9 mouse cellular contexts compared by ENCODE assay signal in genomic region chr1:134082987-134083516, GRCm38 (mm10). TPM values are rescaled to one million over a fixed set of nuclear protein-coding genes. Genes with fewer than 3 reads are reported as not detected.
DNase-seq lines count a peak whose midpoint lies in the region; ATAC-seq and TF ChIP-seq lines count a peak whose summit lies in the region.
"Had no signal": no experiment of that assay in that cellular context is flagged by ENCODE, and none has a peak within 500 bp of the region (broad histone marks: within the 10 kb centered on the region; RNA-seq: fewer than 3 reads in every experiment).

No protein-coding gene starts in this region.

- 77% methylated on average over 11 of the region's 11 CpGs for WGBS in forebrain, embryonic 10.5 days
- 59% methylated on average over 11 of the region's 11 CpGs for WGBS in forebrain, embryonic 16.5 days
- WGBS in thymus, adult 2 months: 27% methylated on average over 11 of the region's 11 CpGs
- WGBS in olfactory bulb, adult 2 months: 28% methylated on average over 11 of the region's 11 CpGs

- no peaks in the 10 kb centered on the region for H3K36me3 ChIP-seq in forebrain, embryonic 10.5 days (replicated peaks)
- H3K36me3 ChIP-seq in forebrain, embryonic 16.5 days (ENCODE audit: control insufficient read depth, insufficient read depth): no peaks in the 10 kb centered on the region
- no peaks in the 10 kb centered on the region for H3K36me3 ChIP-seq in thymus, adult 2 months (ENCODE audit: control insufficient read depth, insufficient read depth, low read length)
- H3K36me3 ChIP-seq: hindbrain, embryonic 15.5 days had no signal

- ATAC-seq in forebrain, embryonic 16.5 days: no peak
- ATAC-seq in granulocyte monocyte progenitor cell, adult 5-6 weeks (replicated peaks; ENCODE audit: poor library complexity, severe bottlenecking): peak; percentile 30

- no peaks in the 10 kb centered on the region for H3K9me3 ChIP-seq in forebrain, embryonic 10.5 days
- no peaks in the 10 kb centered on the region for H3K9me3 ChIP-seq in forebrain, embryonic 16.5 days (ENCODE audit: control insufficient read depth, low read length)
- H3K9me3 ChIP-seq: hindbrain, embryonic 15.5 days had no signal

- H3K9ac ChIP-seq in forebrain, embryonic 16.5 days (replicated peaks; ENCODE audit: low read depth, low read length): no peak overlapping the region
- H3K9ac ChIP-seq: hindbrain, embryonic 15.5 days had no signal

- TF ChIP-seq POLR2A in thymus, adult 2 months (IDR thresholded peaks at IDR 0.05; ENCODE audit: control insufficient read depth, extremely low read depth, insufficient read depth, low read length, poor library complexity): no peak
- TF ChIP-seq POLR2A in olfactory bulb, adult 2 months (IDR thresholded peaks at IDR 0.05; ENCODE audit: insufficient read depth, low read depth, low read length): no peak

- H3K4me1 ChIP-seq in forebrain, embryonic 10.5 days: peaks cover 50% of the 10 kb centered on the region
- H3K4me1 ChIP-seq in forebrain, embryonic 16.5 days (replicated peaks; ENCODE audit: control insufficient read depth, insufficient read depth, low read length): peaks cover 31% of the 10 kb centered on the region
- H3K4me1 ChIP-seq in thymus, adult 2 months (replicated peaks; ENCODE audit: control insufficient read depth, insufficient read depth, low read length): peaks cover 25% of the 10 kb centered on the region
- H3K4me1 ChIP-seq in olfactory bulb, adult 2 months (ENCODE audit: control insufficient read depth, insufficient read depth, low read length): peaks cover 32% of the 10 kb centered on the region

- peak overlapping the region; percentile 1; the same call in 1 of the 2 replicates for H3K27ac ChIP-seq in forebrain, embryonic 10.5 days
- H3K27ac ChIP-seq in forebrain, embryonic 16.5 days (ENCODE audit: low read length): no peak overlapping the region
- no peak overlapping the region for H3K27ac ChIP-seq in thymus, adult 2 months (ENCODE audit: control insufficient read depth, insufficient read depth, low read length)
- H3K27ac ChIP-seq in olfactory bulb, adult 2 months (ENCODE audit: insufficient read depth, low read depth, low read length): peak overlapping the region; percentile 92
- H3K27ac ChIP-seq: hindbrain, embryonic 15.5 days had no signal

- no peak for DNase-seq in forebrain, embryonic 10.5 days (ENCODE audit: extremely low spot score, low spot score)
- peak; percentile 40 for DNase-seq in thymus, adult 2 months
- DNase-seq in thymus, postnatal 25 days: no peak
- peak; percentile 62 to 69 for DNase-seq in layer of hippocampus, postnatal 36 days
- no peak for DNase-seq in yolk sac, embryonic 10.5 days (ENCODE audit: low spot score)

- H3K4me3 ChIP-seq in forebrain, embryonic 10.5 days: no peak overlapping the region
- H3K4me3 ChIP-seq in forebrain, embryonic 16.5 days (replicated peaks; ENCODE audit: low read length): no peak overlapping the region
- no peak overlapping the region for H3K4me3 ChIP-seq in thymus, adult 2 months (ENCODE audit: control insufficient read depth, insufficient read depth, low read length)
- no peak overlapping the region for H3K4me3 ChIP-seq in olfactory bulb, adult 2 months (ENCODE audit: insufficient read depth, low read depth, low read length)
- H3K4me3 ChIP-seq: hindbrain, embryonic 15.5 days had no signal

- H3K4me2 ChIP-seq in forebrain, embryonic 16.5 days (ENCODE audit: low read length): no peak overlapping the region
- H3K4me2 ChIP-seq: hindbrain, embryonic 15.5 days had no signal

- TF ChIP-seq CTCF in thymus, adult 2 months (IDR thresholded peaks at IDR 0.05; ENCODE audit: borderline replicate concordance, control insufficient read depth, extremely low read depth, insufficient read depth, low read length, poor library complexity): no peak
- TF ChIP-seq CTCF in olfactory bulb, adult 2 months (IDR thresholded peaks at IDR 0.05; ENCODE audit: insufficient read depth, low read depth, low read length): no peak

- H3K27me3 ChIP-seq in forebrain, embryonic 10.5 days (ENCODE audit: poor library complexity, severe bottlenecking): no peaks in the 10 kb centered on the region; the same call in 1 of the 2 replicates
- no peaks in the 10 kb centered on the region for H3K27me3 ChIP-seq in forebrain, embryonic 16.5 days (replicated peaks; ENCODE audit: control insufficient read depth, insufficient read depth, low read length)
- no peaks in the 10 kb centered on the region for H3K27me3 ChIP-seq in thymus, adult 2 months (ENCODE audit: control insufficient read depth, insufficient read depth, low read length)
- H3K27me3 ChIP-seq: hindbrain, embryonic 15.5 days had no signal

RNA-seq across cellular contexts. Expression of gene Btg2, which starts 4.1 kb away (rescaled TPM):
- 64.6 and 68.6 TPM in 2 replicates for polyA plus RNA-seq in forebrain, embryonic 10.5 days (2016; fragmentation: Nextera tagmentation; extraction: Ambion mirVana)
- 56.0 and 66.4 TPM in 2 replicates for polyA plus RNA-seq in forebrain, embryonic 16.5 days (2015; fragmentation: Nextera tagmentation; extraction: Ambion mirVana)
- 432 and 481 TPM in 2 replicates for polyA plus RNA-seq in thymus, adult 2 months (2012; rRNA removed)
- total RNA-seq in granulocyte monocyte progenitor cell, adult 5-6 weeks (2014; fragmentation: Nextera tagmentation): 7.2 and 13.5 TPM in 2 replicates
- 31.3 and 33.7 TPM in 2 replicates for total RNA-seq in granulocyte monocyte progenitor cell, adult 5-6 weeks (2017)
- 10 to 100 TPM; 18.7 to 18.9 TPM for total RNA-seq in layer of hippocampus, postnatal 36 days (2021)
- polyA plus RNA-seq in olfactory bulb, adult 2 months (2012; ENCODE audit: insufficient read depth, insufficient read length, low replicate concordance, missing spikeins): 111 and 168 TPM in 2 replicates

RNA-seq across cellular contexts. Expression of gene Chit1, which starts 28.0 kb away (rescaled TPM):
- polyA plus RNA-seq in forebrain, embryonic 10.5 days (2016; fragmentation: Nextera tagmentation; extraction: Ambion mirVana): not detected in 2 replicates
- 0.14 TPM in 1 of 2 replicates, not detected in the other for polyA plus RNA-seq in forebrain, embryonic 16.5 days (2015; fragmentation: Nextera tagmentation; extraction: Ambion mirVana)
- 0.54 and 0.78 TPM in 2 replicates for polyA plus RNA-seq in thymus, adult 2 months (2012; rRNA removed)
- total RNA-seq in granulocyte monocyte progenitor cell, adult 5-6 weeks (2014; fragmentation: Nextera tagmentation): 0.62 and 1.7 TPM in 2 replicates
- 0.22 and 0.82 TPM in 2 replicates for total RNA-seq in granulocyte monocyte progenitor cell, adult 5-6 weeks (2017)
- not detected for total RNA-seq in layer of hippocampus, postnatal 36 days (2021)
- not detected in 2 replicates for polyA plus RNA-seq in olfactory bulb, adult 2 months (2012; ENCODE audit: insufficient read depth, insufficient read length, low replicate concordance, missing spikeins)

RNA-seq across cellular contexts. Expression of gene Fmod, which starts 46.0 kb away (rescaled TPM):
- 1.3 TPM in 2 replicates for polyA plus RNA-seq in forebrain, embryonic 10.5 days (2016; fragmentation: Nextera tagmentation; extraction: Ambion mirVana)
- polyA plus RNA-seq in forebrain, embryonic 16.5 days (2015; fragmentation: Nextera tagmentation; extraction: Ambion mirVana): 7.8 and 12.6 TPM in 2 replicates
- polyA plus RNA-seq in thymus, adult 2 months (2012; rRNA removed): 3.5 and 4.4 TPM in 2 replicates
- total RNA-seq in granulocyte monocyte progenitor cell, adult 5-6 weeks (2014; fragmentation: Nextera tagmentation): not detected in 2 replicates
- total RNA-seq in granulocyte monocyte progenitor cell, adult 5-6 weeks (2017): not detected in 2 replicates
- total RNA-seq in layer of hippocampus, postnatal 36 days (2021): 1 to 10 TPM; 4.0 to 7.8 TPM
- not detected in 2 replicates for polyA plus RNA-seq in olfactory bulb, adult 2 months (2012; ENCODE audit: insufficient read depth, insufficient read length, low replicate concordance, missing spikeins)

Comparison
In these comparisons a context has a peak if more than half of its experiments do, and no peak if none do; other contexts are left out.
1. DNase-seq: peak in thymus, adult 2 months (single experiment) and layer of hippocampus, postnatal 36 days (2 of 2); none in forebrain, embryonic 10.5 days (single experiment), thymus, postnatal 25 days (single experiment) and yolk sac, embryonic 10.5 days (single experiment).
2. H3K27ac ChIP-seq: peak in forebrain, embryonic 10.5 days (single experiment) and olfactory bulb, adult 2 months (single experiment); none in forebrain, embryonic 16.5 days (single experiment) and thymus, adult 2 months (single experiment).